Mouse (Mus musculus) 416B (cell line): ENCODE results near the gene Taf10.

Source experiments
- DNase-seq: peaks from one replicate; pipeline ENCODE4 v3.0.0; 2011; ENCODE audit warnings: low read depth

Taf10 gene

GRCm38 (mm10) chr7:105721916-105722315 lies 22.2 kb downstream of the Taf10 start:
- no peak for DNase-seq

- DNase-seq: no peak
Observed at GRCm38 (mm10) chr7:105715366-105715765, 28.8 kb downstream of the Taf10 start.

GRCm38 (mm10) chr7:105708733-105709132 lies 35.4 kb downstream of the Taf10 start:
- no peak for DNase-seq

GRCm38 (mm10) chr7:105703816-105704215 lies 40.3 kb downstream of the Taf10 start:
- DNase-seq: no peak

- DNase-seq: no peak
Observed at GRCm38 (mm10) chr7:105703184-105703583, 41.0 kb downstream of the Taf10 start.

GRCm38 (mm10) chr7:105690875-105691274 lies 53.3 kb downstream of the Taf10 start:
- peak; percentile 40 for DNase-seq
